Mouse (Mus musculus): ENCODE data around the gene Ublcp1. TPM values are rescaled to one million over a fixed set of nuclear protein-coding genes. Genes with fewer than 3 reads are reported as not detected.

Ublcp1 gene
- polyA plus RNA-seq, 1 experiment from 2014 or later: 59.1 TPM

GRCm38 (mm10) chr11:44437786-44438185 is 32.5 kb downstream of the Ublcp1 start:
- H3K4me3 ChIP-seq: no peak overlapping the region
- WGBS: 98% methylated on average over 6 of the region's 6 CpGs
- ATAC-seq (ENCODE audit: borderline replicate concordance, extremely low read depth, low FRiP score, low TSS enrichment): no peak
- H3K9ac ChIP-seq: no peak overlapping the region
- no peak overlapping the region for H3K27ac ChIP-seq
- H3K4me1 ChIP-seq: no peaks in the 10 kb centered on the region
- H3K36me3 ChIP-seq: no peaks in the 10 kb centered on the region
- H3K4me2 ChIP-seq: no peak overlapping the region
- H3K9me3 ChIP-seq: no peaks in the 10 kb centered on the region
- no peaks in the 10 kb centered on the region for H3K27me3 ChIP-seq

- Histone ChIP-seq H3K9me3 (no peaks in the 10 kb centered on the region), H3K36me3 (no peaks in the 10 kb centered on the region), H3K27me3 (no peaks in the 10 kb centered on the region), H3K27ac (no peak overlapping the region), H3K9ac (no peak overlapping the region), H3K4me2 (no peak overlapping the region), H3K4me1 (no peaks in the 10 kb centered on the region), H3K4me3 (no peak overlapping the region)
- 81% methylated on average over 3 of the region's 3 CpGs for WGBS
- no peak for ATAC-seq (ENCODE audit: borderline replicate concordance, extremely low read depth, low FRiP score, low TSS enrichment)
Measured at GRCm38 (mm10) chr11:44430036-44430435, 40.3 kb downstream of the Ublcp1 start.

- Histone ChIP-seq H3K9me3 (no peaks in the 10 kb centered on the region), H3K27ac (no peak overlapping the region), H3K27me3 (no peaks in the 10 kb centered on the region), H3K4me3 (no peak overlapping the region), H3K4me2 (no peak overlapping the region), H3K36me3 (no peaks in the 10 kb centered on the region), H3K9ac (no peak overlapping the region), H3K4me1 (no peaks in the 10 kb centered on the region)
- WGBS: 69% methylated on average over 2 of the region's 2 CpGs
- no peak for ATAC-seq (ENCODE audit: borderline replicate concordance, extremely low read depth, low FRiP score, low TSS enrichment)
Measured at GRCm38 (mm10) chr11:44427951-44428350, 42.3 kb downstream of the Ublcp1 start.

GRCm38 (mm10) chr11:44425626-44426025 is 44.7 kb downstream of the Ublcp1 start:
- 69% methylated on average over 6 of the region's 6 CpGs for WGBS
- no peak overlapping the region for H3K4me3 ChIP-seq
- no peaks in the 10 kb centered on the region for H3K9me3 ChIP-seq
- H3K4me1 ChIP-seq: no peaks in the 10 kb centered on the region
- no peak overlapping the region for H3K9ac ChIP-seq
- H3K27ac ChIP-seq: no peak overlapping the region
- H3K36me3 ChIP-seq: no peaks in the 10 kb centered on the region
- ATAC-seq (ENCODE audit: borderline replicate concordance, extremely low read depth, low FRiP score, low TSS enrichment): no peak
- H3K4me2 ChIP-seq: no peak overlapping the region
- H3K27me3 ChIP-seq: no peaks in the 10 kb centered on the region

GRCm38 (mm10) chr11:44425006-44425405 is 45.3 kb downstream of the Ublcp1 start:
- no peak overlapping the region for H3K4me3 ChIP-seq
- no peak overlapping the region for H3K9ac ChIP-seq
- H3K36me3 ChIP-seq: no peaks in the 10 kb centered on the region
- no peak for ATAC-seq (ENCODE audit: borderline replicate concordance, extremely low read depth, low FRiP score, low TSS enrichment)
- H3K9me3 ChIP-seq: no peaks in the 10 kb centered on the region
- H3K27me3 ChIP-seq: no peaks in the 10 kb centered on the region
- no peak overlapping the region for H3K4me2 ChIP-seq
- no peak overlapping the region for H3K27ac ChIP-seq
- H3K4me1 ChIP-seq: no peaks in the 10 kb centered on the region
- 76% methylated on average over 8 of the region's 8 CpGs for WGBS

- Histone ChIP-seq H3K27ac (no peak overlapping the region), H3K9me3 (no peaks in the 10 kb centered on the region), H3K4me1 (no peaks in the 10 kb centered on the region), H3K4me3 (no peak overlapping the region), H3K27me3 (0 out of 2 replicates have a peak, but pooled peaks cover 2% of the 10 kb centered on the region), H3K4me2 (no peak overlapping the region), H3K9ac (no peak overlapping the region), H3K36me3 (no peaks in the 10 kb centered on the region)
- WGBS: 69% methylated on average over 5 of the region's 5 CpGs
- ATAC-seq (ENCODE audit: borderline replicate concordance, extremely low read depth, low FRiP score, low TSS enrichment): no peak
Measured at GRCm38 (mm10) chr11:44423955-44424354, 46.3 kb downstream of the Ublcp1 start.

- ATAC-seq (ENCODE audit: borderline replicate concordance, extremely low read depth, low FRiP score, low TSS enrichment): no peak
- Histone ChIP-seq H3K27ac (no peak overlapping the region), H3K4me3 (no peak overlapping the region), H3K36me3 (no peaks in the 10 kb centered on the region), H3K27me3 (0 out of 2 replicates have a peak, but pooled peaks cover 2% of the 10 kb centered on the region), H3K9me3 (no peaks in the 10 kb centered on the region), H3K9ac (no peak overlapping the region), H3K4me2 (no peak overlapping the region), H3K4me1 (no peaks in the 10 kb centered on the region)
- 37% methylated on average over 6 of the region's 6 CpGs for WGBS
Measured at GRCm38 (mm10) chr11:44423261-44423660, 47.0 kb downstream of the Ublcp1 start.

GRCm38 (mm10) chr11:44422337-44423111 is 47.8 kb downstream of the Ublcp1 start:
- Histone ChIP-seq H3K4me1 (no peaks in the 10 kb centered on the region), H3K4me3 (no peak overlapping the region), H3K36me3 (no peaks in the 10 kb centered on the region), H3K4me2 (no peak overlapping the region), H3K27ac (no peak overlapping the region), H3K9me3 (no peaks in the 10 kb centered on the region), H3K27me3 (0 out of 2 replicates have a peak, but pooled peaks cover 2% of the 10 kb centered on the region), H3K9ac (no peak overlapping the region)
- ATAC-seq (ENCODE audit: borderline replicate concordance, extremely low read depth, low FRiP score, low TSS enrichment): no peak
- 54% methylated on average over 10 of the region's 10 CpGs for WGBS

- 51% methylated on average over 1 of the region's 1 CpGs for WGBS
- H3K9me3 ChIP-seq: no peaks in the 10 kb centered on the region
Measured at GRCm38 (mm10) chr11:44417403-44417802, 52.9 kb downstream of the Ublcp1 start.

GRCm38 (mm10) chr11:44414605-44415004 is 55.7 kb downstream of the Ublcp1 start:
- H3K36me3 ChIP-seq: no peaks in the 10 kb centered on the region
- H3K4me3 ChIP-seq: no peak overlapping the region
- H3K9ac ChIP-seq: no peak overlapping the region
- ATAC-seq (ENCODE audit: borderline replicate concordance, extremely low read depth, low FRiP score, low TSS enrichment): no peak
- WGBS: 91% methylated on average over 3 of the region's 3 CpGs
- H3K27ac ChIP-seq: no peak overlapping the region
- H3K4me1 ChIP-seq: no peaks in the 10 kb centered on the region
- no peak overlapping the region for H3K4me2 ChIP-seq
- 0 out of 2 replicates have a peak, but pooled peaks cover 2% of the 10 kb centered on the region for H3K27me3 ChIP-seq
- H3K9me3 ChIP-seq: no peaks in the 10 kb centered on the region

More at GRCm38 (mm10) chr11:44417403-44417802, 52.9 kb downstream of the Ublcp1 start:
- no peak overlapping the region for H3K4me3 ChIP-seq
- H3K4me1 ChIP-seq: no peaks in the 10 kb centered on the region
- 0 out of 2 replicates have a peak, but pooled peaks cover 2% of the 10 kb centered on the region for H3K27me3 ChIP-seq
- no peak for ATAC-seq (ENCODE audit: borderline replicate concordance, extremely low read depth, low FRiP score, low TSS enrichment)
- no peaks in the 10 kb centered on the region for H3K36me3 ChIP-seq
- H3K9ac ChIP-seq: no peak overlapping the region
- no peak overlapping the region for H3K27ac ChIP-seq
- no peak overlapping the region for H3K4me2 ChIP-seq

GRCm38 (mm10) chr11:44413371-44413770 is 56.9 kb downstream of the Ublcp1 start:
- Histone ChIP-seq H3K27me3 (no peaks in the 10 kb centered on the region), H3K4me2 (no peak overlapping the region), H3K4me1 (no peaks in the 10 kb centered on the region), H3K9me3 (no peaks in the 10 kb centered on the region), H3K9ac (no peak overlapping the region), H3K36me3 (no peaks in the 10 kb centered on the region), H3K27ac (no peak overlapping the region), H3K4me3 (no peak overlapping the region)
- ATAC-seq (ENCODE audit: borderline replicate concordance, extremely low read depth, low FRiP score, low TSS enrichment): no peak
- WGBS: 77% methylated on average over 3 of the region's 3 CpGs

GRCm38 (mm10) chr11:44412276-44412675 is 58.0 kb downstream of the Ublcp1 start:
- WGBS: 80% methylated on average over 8 of the region's 8 CpGs

More at GRCm38 (mm10) chr11:44412276-44412675, 58.0 kb downstream of the Ublcp1 start:
- no peak for ATAC-seq (ENCODE audit: borderline replicate concordance, extremely low read depth, low FRiP score, low TSS enrichment)
- no peak overlapping the region for H3K4me3 ChIP-seq
- no peaks in the 10 kb centered on the region for H3K4me1 ChIP-seq
- no peaks in the 10 kb centered on the region for H3K27me3 ChIP-seq
- no peaks in the 10 kb centered on the region for H3K9me3 ChIP-seq
- no peak overlapping the region for H3K9ac ChIP-seq
- H3K4me2 ChIP-seq: no peak overlapping the region
- no peak overlapping the region for H3K27ac ChIP-seq
- H3K36me3 ChIP-seq: no peaks in the 10 kb centered on the region

Data from lung, embryonic 15.5 days (tissue).